Mouse (Mus musculus) liver, postnatal 0 days (tissue): ENCODE measurements around the gene Dnajb11. TPM values are rescaled to one million over a fixed set of nuclear protein-coding genes. Genes with fewer than 3 reads are reported as not detected.
A peak's percentile ranks its signal among the peaks of the same experiment; 100 is the strongest.

Experiments
- ATAC-seq: fragments of 200-750 bp; cut with Nextera tagmentation; 2 replicates; pipeline ENCODE4 v1.8.0; 2017; ENCODE audit warnings: mild to moderate bottlenecking, moderate library complexity
- DNase-seq: peaks from one replicate; pipeline ENCODE4 v3.0.0-alpha.2; 2016
- H3K27ac ChIP-seq: fragments of 300-500 bp; sonication (generic); 2 replicates; pipeline ENCODE4 v1.5.1; 2014; ENCODE audit warnings: antibody characterized with exemption, moderate library complexity, mild to moderate bottlenecking, low read depth
- H3K27me3 ChIP-seq: fragments of 300-500 bp; sonication (generic); 2 replicates; pipeline ENCODE4 v1.6.1; 2014; ENCODE audit warnings: low read length, control low read depth, mixed read lengths; ENCODE audit not compliant: insufficient read depth
- H3K36me3 ChIP-seq: fragments of 300-500 bp; sonication (generic); replicated peaks from 2 replicates; pipeline ENCODE4 v1.6.1; 2014; ENCODE audit warnings: mild to moderate bottlenecking, control low read depth, low read length, moderate library complexity, mixed read lengths; ENCODE audit not compliant: insufficient read depth
- H3K4me1 ChIP-seq: fragments of 300-500 bp; sonication (generic); 2 replicates; pipeline ENCODE4 v1.6.1; 2014; ENCODE audit warnings: antibody characterized with exemption, mild to moderate bottlenecking, control low read depth; ENCODE audit not compliant: insufficient read depth
- H3K4me2 ChIP-seq: fragments of 300-500 bp; sonication (generic); 2 replicates; pipeline ENCODE4 v1.6.1; 2014; ENCODE audit warnings: low read depth, mild to moderate bottlenecking, low read length, moderate library complexity, mixed read lengths
- H3K4me3 ChIP-seq: fragments of 300-500 bp; sonication (generic); 2 replicates; pipeline ENCODE4 v1.5.1; 2014; ENCODE audit warnings: low read depth, low read length
- H3K9ac ChIP-seq: fragments of 300-500 bp; sonication (generic); replicated peaks from 2 replicates; pipeline ENCODE4 v1.6.1; 2014; ENCODE audit warnings: mild to moderate bottlenecking, moderate library complexity
- H3K9me3 ChIP-seq: fragments of 300-500 bp; sonication (generic); 2 replicates; pipeline ENCODE4 v1.6.1; 2016; ENCODE audit warnings: mild to moderate bottlenecking, control low read depth, low read length, mixed read lengths
- CTCF ChIP-seq: sonication (generic); IDR thresholded peaks from 2 replicates; pipeline ENCODE4 v1.5.1; 2016; ENCODE audit warnings: antibody characterized with exemption, low read depth
- EP300 ChIP-seq: IDR thresholded peaks from 2 replicates; pipeline ENCODE4 v1.6.1; 2016; ENCODE audit warnings: antibody characterized with exemption, low read depth, mild to moderate bottlenecking
- WGBS: fragments of 180-500 bp; shearing (Covaris S2); extraction: QIAGEN DNeasy Blood & Tissue Kit; methylation state at CpG from one replicate; pipeline ENCODE4 v1.1.7; 2014; ENCODE audit not compliant: insufficient replicate concordance; 5-methylcytosine and 5-hydroxymethylcytosine counted together
- polyA plus RNA-seq: library from polyadenylated mRNA; unstranded; fragments of >200 nt; fragmentation: Nextera tagmentation; extraction: Ambion mirVana; gene quantifications from 2 replicates; pipeline ENCODE4 v1.2.1, GENCODE M21; 2015

Dnajb11 gene
- polyA plus RNA-seq, 1 experiment from 2014 or later: 48.9 TPM

DNA sequence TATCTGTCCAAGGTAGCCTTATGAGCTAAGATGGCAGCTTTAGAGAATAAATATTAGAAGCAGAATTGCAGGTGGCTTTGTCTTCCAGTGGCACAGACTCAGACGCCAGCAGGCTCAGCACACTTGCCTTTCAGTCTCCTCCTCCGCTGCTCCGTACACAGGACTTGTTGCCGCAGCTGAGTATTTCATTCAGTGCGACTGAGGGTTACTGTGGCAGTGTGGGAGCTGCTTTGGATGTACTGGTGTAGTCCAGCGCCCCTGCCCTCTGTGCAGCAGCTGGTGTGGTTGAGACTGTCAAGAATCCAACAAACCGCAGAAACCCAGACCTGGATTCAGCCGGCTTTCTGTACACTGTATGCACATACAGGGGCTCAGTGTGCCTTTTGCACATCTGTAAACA lies 14.8 kb downstream of the Dnajb11 start:
- Histone ChIP-seq H3K9ac (no peak overlapping the region), H3K27ac (no peak overlapping the region), H3K27me3 (no peaks in the 10 kb centered on the region), H3K36me3 (peaks cover 62% of the 10 kb centered on the region), H3K4me1 (no peaks in the 10 kb centered on the region), H3K9me3 (no peaks in the 10 kb centered on the region), H3K4me2 (no peak overlapping the region), H3K4me3 (no peak overlapping the region)
- 90% methylated on average over 8 of the region's 8 CpGs for WGBS
- DNase-seq: no peak
- no peak for ATAC-seq
- no peak for TF ChIP-seq CTCF

DNA sequence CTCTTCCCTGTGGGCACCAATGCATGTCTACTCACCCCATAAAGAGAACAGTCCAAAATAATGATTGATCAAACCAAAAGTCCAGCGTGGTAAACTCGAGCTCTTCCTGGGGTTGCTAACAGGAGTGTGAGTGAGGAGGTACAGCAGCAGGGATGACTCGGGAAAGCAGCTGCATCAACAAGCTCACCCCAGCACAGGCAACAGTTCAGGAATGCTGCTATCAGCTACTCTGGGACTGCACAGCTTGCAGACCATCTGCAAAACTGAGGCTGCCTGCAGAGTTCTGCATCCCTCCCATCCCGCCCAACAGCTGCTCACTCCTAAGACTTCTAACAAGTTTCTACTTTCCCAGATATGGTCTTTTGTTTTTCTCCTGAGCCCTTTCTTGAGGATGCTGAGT lies 15.7 kb downstream of the Dnajb11 start:
- Histone ChIP-seq H3K27ac (no peak overlapping the region), H3K4me1 (peaks cover 4% of the 10 kb centered on the region; the same call in 1 of the 2 replicates), H3K36me3 (peaks cover 53% of the 10 kb centered on the region), H3K9ac (no peak overlapping the region), H3K4me2 (no peak overlapping the region), H3K4me3 (no peak overlapping the region), H3K27me3 (no peaks in the 10 kb centered on the region), H3K9me3 (no peaks in the 10 kb centered on the region)
- ATAC-seq: no peak
- TF ChIP-seq CTCF (no peak), EP300 (no peak)
- no peak for DNase-seq
- 71% methylated on average over 4 of the region's 4 CpGs for WGBS

GRCm38 (mm10) chr16:22876218-22877043 lies 18.8 kb downstream of the Dnajb11 start:
- 47% methylated on average over 9 of the region's 9 CpGs for WGBS
- Histone ChIP-seq H3K4me2 (no peak overlapping the region), H3K9me3 (no peaks in the 10 kb centered on the region), H3K27ac (0 out of 2 replicates have a peak overlapping the region, but pooled peaks have one; percentile 41), H3K27me3 (no peaks in the 10 kb centered on the region), H3K9ac (no peak overlapping the region), H3K4me3 (no peak overlapping the region), H3K36me3 (peaks cover 23% of the 10 kb centered on the region), H3K4me1 (peaks cover 16% of the 10 kb centered on the region)
- ATAC-seq: no peak
- DNase-seq: no peak
- TF ChIP-seq EP300 (peak; percentile 31; the same call in 1 of the 2 replicates), CTCF (peak; percentile 74)

- ATAC-seq (no peak), DNase-seq (no peak)
- TF ChIP-seq EP300 (no peak), CTCF (no peak)
- Histone ChIP-seq H3K4me2 (no peak overlapping the region), H3K27me3 (no peaks in the 10 kb centered on the region), H3K4me1 (peaks cover 25% of the 10 kb centered on the region), H3K27ac (peak overlapping the region; percentile 41), H3K4me3 (no peak overlapping the region), H3K36me3 (peaks cover 9% of the 10 kb centered on the region; the same call in 1 of the 2 replicates), H3K9me3 (no peaks in the 10 kb centered on the region), H3K9ac (no peak overlapping the region)
- WGBS: 76% methylated on average over 11 of the region's 11 CpGs
These were observed 20.2 kb downstream of the Dnajb11 start for GRCm38 (mm10) chr16:22877660-22878390.

DNA sequence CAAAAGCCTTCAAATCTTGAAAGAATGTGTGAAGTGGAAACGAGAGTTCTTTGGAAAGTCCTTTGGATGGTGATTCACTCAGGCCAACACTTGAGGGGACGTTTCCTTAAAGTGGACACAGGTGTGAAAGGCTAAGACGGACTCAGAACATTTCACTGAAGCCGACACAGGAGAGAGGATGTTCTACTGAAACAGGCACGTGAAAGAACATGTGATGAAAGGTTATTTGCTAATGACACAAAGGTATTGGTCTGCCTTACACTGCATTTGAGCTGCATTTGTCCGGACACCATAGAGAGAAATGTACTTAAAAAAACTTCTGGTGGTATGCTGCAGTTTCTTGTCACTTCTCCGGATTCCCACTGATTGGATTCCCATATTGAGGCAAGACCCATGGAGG lies 21.1 kb downstream of the Dnajb11 start:
- no peak overlapping the region for H3K4me3 ChIP-seq
- H3K9me3 ChIP-seq: no peaks in the 10 kb centered on the region
- no peaks in the 10 kb centered on the region for H3K27me3 ChIP-seq
- H3K36me3 ChIP-seq: 0 out of 2 replicates have a peak, but pooled peaks cover 7% of the 10 kb centered on the region
- no peak for DNase-seq
- ATAC-seq: no peak
- WGBS: 70% methylated on average over 7 of the region's 7 CpGs
- H3K4me1 ChIP-seq: peaks cover 31% of the 10 kb centered on the region
- no peak overlapping the region for H3K9ac ChIP-seq
- H3K4me2 ChIP-seq: no peak overlapping the region
- TF ChIP-seq EP300 (no peak), CTCF (no peak)
- peak overlapping the region; percentile 98 for H3K27ac ChIP-seq

GRCm38 (mm10) chr16:22879945-22880595 lies 22.4 kb downstream of the Dnajb11 start:
- 0 out of 2 replicates have a peak overlapping the region, but pooled peaks have one; percentile 21 for H3K9ac ChIP-seq
- no peak for TF ChIP-seq CTCF
- TF ChIP-seq EP300: no peak
- ATAC-seq (no peak), DNase-seq (no peak)
- no peak overlapping the region for H3K4me3 ChIP-seq
- H3K27ac ChIP-seq: peak overlapping the region; percentile 98
- no peaks in the 10 kb centered on the region for H3K36me3 ChIP-seq
- no peaks in the 10 kb centered on the region for H3K9me3 ChIP-seq
- peaks cover 33% of the 10 kb centered on the region for H3K4me1 ChIP-seq
- no peak overlapping the region for H3K4me2 ChIP-seq
- 56% methylated on average over 7 of the region's 7 CpGs for WGBS
- no peaks in the 10 kb centered on the region for H3K27me3 ChIP-seq
